8 mouse cellular contexts compared by ENCODE assay signal in genomic region chr7:83891433-83892332, GRCm38 (mm10). TPM values are rescaled to one million over a fixed set of nuclear protein-coding genes. Genes with fewer than 3 reads are reported as not detected.
A peak's percentile ranks its signal among the peaks of the same experiment; 100 is the strongest.
DNase-seq lines count a peak whose midpoint lies in the region; ATAC-seq and TF ChIP-seq lines count a peak whose summit lies in the region.

No protein-coding gene starts in this region.

- DNase-seq in G1E (ENCODE audit: low spot score): peak; percentile 96
- peak; percentile 96 to 97 for DNase-seq in cerebellum, adult 18-20 months
- peak; percentile 100 for DNase-seq in heart, postnatal 36 days
- peak; percentile 95 to 98 for DNase-seq in layer of hippocampus, adult 2 months (ENCODE audit: low spot score in 2 of 2)
- DNase-seq in lung, embryonic 14.5 days: peak; percentile 100
- DNase-seq in thymus, adult 2 months: peak; percentile 100

- peak; percentile 38; the same call in 1 of the 2 replicates for TF ChIP-seq POLR2A in olfactory bulb, adult 2 months (IDR thresholded peaks at IDR 0.05; ENCODE audit: insufficient read depth, low read depth, low read length)
- peak; percentile 80 for TF ChIP-seq POLR2A in thymus, adult 2 months (IDR thresholded peaks at IDR 0.05; ENCODE audit: control insufficient read depth, extremely low read depth, insufficient read depth, low read length, poor library complexity)

- intact Hi-C loops in heart, postnatal 36 days (cut with DNase I): loop anchor here (5.0 kb wide), 1 partner anchor 261 kb away; the partner anchor contains the start of gene Abhd17c

- H3K27me3 ChIP-seq in G1E (ENCODE audit: insufficient read depth, low read length): no peaks in the 10 kb centered on the region
- no peaks in the 10 kb centered on the region for H3K27me3 ChIP-seq in forebrain, embryonic 16.5 days (replicated peaks; ENCODE audit: control insufficient read depth, insufficient read depth, low read length)
- no peaks in the 10 kb centered on the region for H3K27me3 ChIP-seq in lung, embryonic 14.5 days (ENCODE audit: insufficient read depth, low read length)
- no peaks in the 10 kb centered on the region for H3K27me3 ChIP-seq in thymus, adult 2 months (ENCODE audit: control insufficient read depth, insufficient read depth, low read length)

- ATAC-seq in G1E (ENCODE audit: extremely low read depth, insufficient number of reproducible peaks, low FRiP score, poor library complexity, severe bottlenecking): peak; percentile 92
- ATAC-seq in forebrain, embryonic 16.5 days: peak; percentile 97
- ATAC-seq in lung, embryonic 14.5 days (ENCODE audit: insufficient read depth): peak; percentile 97

- WGBS in forebrain, embryonic 16.5 days: 2% methylated on average over 44 of the region's 44 CpGs
- 2% methylated on average over 44 of the region's 44 CpGs for WGBS in lung, embryonic 14.5 days
- 1% methylated on average over 44 of the region's 44 CpGs for WGBS in olfactory bulb, adult 2 months
- 6% methylated on average over 44 of the region's 44 CpGs for WGBS in thymus, adult 2 months

- H3K9ac ChIP-seq in forebrain, embryonic 16.5 days (replicated peaks; ENCODE audit: low read depth, low read length): peak overlapping the region; percentile 90
- peak overlapping the region; percentile 74 for H3K9ac ChIP-seq in lung, embryonic 14.5 days

- no peak for TF ChIP-seq CTCF in G1E (IDR thresholded peaks at IDR 0.05; ENCODE audit: low read depth, low read length)
- peak; percentile 55 for TF ChIP-seq CTCF in layer of hippocampus, adult 2 months (conservative IDR thresholded peaks at IDR 0.05)
- TF ChIP-seq CTCF in lung, embryonic 14.5 days (IDR thresholded peaks at IDR 0.05; ENCODE audit: low read depth): 0 out of 2 replicates have a peak, but pooled peaks have one; percentile 37
- no peak for TF ChIP-seq CTCF in olfactory bulb, adult 2 months (IDR thresholded peaks at IDR 0.05; ENCODE audit: insufficient read depth, low read depth, low read length)
- peak; percentile 8; the same call in 1 of the 2 replicates for TF ChIP-seq CTCF in thymus, adult 2 months (IDR thresholded peaks at IDR 0.05; ENCODE audit: borderline replicate concordance, control insufficient read depth, extremely low read depth, insufficient read depth, low read length, poor library complexity)

- H3K4me3 ChIP-seq in G1E (ENCODE audit: low read depth, low read length): peak overlapping the region; percentile 92
- H3K4me3 ChIP-seq in forebrain, embryonic 16.5 days (replicated peaks; ENCODE audit: low read length): peak overlapping the region; percentile 88
- peak overlapping the region; percentile 90 for H3K4me3 ChIP-seq in layer of hippocampus, adult 2 months
- H3K4me3 ChIP-seq in lung, embryonic 14.5 days (ENCODE audit: low read depth, low read length): peak overlapping the region; percentile 54
- H3K4me3 ChIP-seq in olfactory bulb, adult 2 months (ENCODE audit: insufficient read depth, low read depth, low read length): peak overlapping the region; percentile 75
- H3K4me3 ChIP-seq in thymus, adult 2 months (ENCODE audit: control insufficient read depth, insufficient read depth, low read length): peak overlapping the region; percentile 87

- no peaks in the 10 kb centered on the region for H3K9me3 ChIP-seq in G1E (replicated peaks)
- no peaks in the 10 kb centered on the region for H3K9me3 ChIP-seq in forebrain, embryonic 16.5 days (ENCODE audit: control insufficient read depth, low read length)
- H3K9me3 ChIP-seq in lung, embryonic 14.5 days (ENCODE audit: low read depth, low read length): no peaks in the 10 kb centered on the region; the same call in 1 of the 2 replicates

- H3K4me2 ChIP-seq in forebrain, embryonic 16.5 days (ENCODE audit: low read length): peak overlapping the region; percentile 79
- H3K4me2 ChIP-seq in lung, embryonic 14.5 days: peak overlapping the region; percentile 68

- peaks cover 24% of the 10 kb centered on the region for H3K36me3 ChIP-seq in G1E (replicated peaks)
- peaks cover 4% of the 10 kb centered on the region; the same call in 1 of the 2 replicates for H3K36me3 ChIP-seq in forebrain, embryonic 16.5 days (ENCODE audit: control insufficient read depth, insufficient read depth)
- peaks cover 21% of the 10 kb centered on the region for H3K36me3 ChIP-seq in lung, embryonic 14.5 days (ENCODE audit: insufficient read depth)
- peaks cover 10% of the 10 kb centered on the region; the same call in 1 of the 2 replicates for H3K36me3 ChIP-seq in thymus, adult 2 months (ENCODE audit: control insufficient read depth, insufficient read depth, low read length)

- peaks cover 52% of the 10 kb centered on the region for H3K4me1 ChIP-seq in G1E (ENCODE audit: insufficient read depth, low read depth, low read length)
- peaks cover 16% of the 10 kb centered on the region for H3K4me1 ChIP-seq in forebrain, embryonic 16.5 days (replicated peaks; ENCODE audit: control insufficient read depth, insufficient read depth, low read length)
- H3K4me1 ChIP-seq in lung, embryonic 14.5 days (ENCODE audit: insufficient read depth): peaks cover 15% of the 10 kb centered on the region; the same call in 1 of the 2 replicates
- H3K4me1 ChIP-seq in olfactory bulb, adult 2 months (ENCODE audit: control insufficient read depth, insufficient read depth, low read length): no peaks in the 10 kb centered on the region
- H3K4me1 ChIP-seq in thymus, adult 2 months (replicated peaks; ENCODE audit: control insufficient read depth, insufficient read depth, low read length): peaks cover 4% of the 10 kb centered on the region

- peak overlapping the region; percentile 91 for H3K27ac ChIP-seq in forebrain, embryonic 16.5 days (ENCODE audit: low read length)
- H3K27ac ChIP-seq in layer of hippocampus, adult 2 months: peak overlapping the region; percentile 94
- peak overlapping the region; percentile 91 for H3K27ac ChIP-seq in lung, embryonic 14.5 days (ENCODE audit: low read depth)
- H3K27ac ChIP-seq in olfactory bulb, adult 2 months (ENCODE audit: insufficient read depth, low read depth, low read length): peak overlapping the region; percentile 60
- H3K27ac ChIP-seq in thymus, adult 2 months (ENCODE audit: control insufficient read depth, insufficient read depth, low read length): peak overlapping the region; percentile 59

RNA-seq across cellular contexts. Expression of gene Mesd, which starts 7.4 kb away (rescaled TPM):
- 25.0 and 28.7 TPM in 2 replicates for total RNA-seq in G1E (2014; fragmentation: Nextera tagmentation)
- total RNA-seq in G1E (2017): 33.6 and 41.0 TPM in 2 replicates
- polyA plus RNA-seq in G1E (2012): 20.2 and 68.0 TPM in 2 replicates
- polyA plus RNA-seq in forebrain, embryonic 16.5 days (2015; fragmentation: Nextera tagmentation; extraction: Ambion mirVana): 64.4 and 72.8 TPM in 2 replicates
- total RNA-seq in heart, postnatal 36 days (2021): 10 to 100 TPM; 47.6 to 50.3 TPM
- total RNA-seq in layer of hippocampus, adult 2 months (2021): 10 to 100 TPM; 57.4 to 62.7 TPM
- 111 and 117 TPM in 2 replicates for polyA plus RNA-seq in lung, embryonic 14.5 days (2014; fragmentation: Nextera tagmentation; extraction: Ambion mirVana)
- not detected in 2 replicates for polyA plus RNA-seq in olfactory bulb, adult 2 months (2012; ENCODE audit: insufficient read depth, insufficient read length, low replicate concordance, missing spikeins)
- 12.2 and 14.2 TPM in 2 replicates for polyA plus RNA-seq in thymus, adult 2 months (2012; rRNA removed)

RNA-seq across cellular contexts. Expression of gene Tlnrd1, which starts 7.6 kb away (rescaled TPM):
- 5.7 and 6.9 TPM in 2 replicates for total RNA-seq in G1E (2014; fragmentation: Nextera tagmentation)
- total RNA-seq in G1E (2017): 3.7 and 6.6 TPM in 2 replicates
- polyA plus RNA-seq in G1E (2012): 21.2 and 28.8 TPM in 2 replicates
- polyA plus RNA-seq in forebrain, embryonic 16.5 days (2015; fragmentation: Nextera tagmentation; extraction: Ambion mirVana): 4.7 and 5.4 TPM in 2 replicates
- total RNA-seq in heart, postnatal 36 days (2021): 1 to 10 TPM; 8.5 to 8.8 TPM
- 10 to 100 TPM; 18.1 to 20.9 TPM for total RNA-seq in layer of hippocampus, adult 2 months (2021)
- 24.1 and 29.1 TPM in 2 replicates for polyA plus RNA-seq in lung, embryonic 14.5 days (2014; fragmentation: Nextera tagmentation; extraction: Ambion mirVana)
- 138 TPM in 1 of 2 replicates, not detected in the other for polyA plus RNA-seq in olfactory bulb, adult 2 months (2012; ENCODE audit: insufficient read depth, insufficient read length, low replicate concordance, missing spikeins)
- polyA plus RNA-seq in thymus, adult 2 months (2012; rRNA removed): 24.1 and 30.1 TPM in 2 replicates

Comparison
In these comparisons a context has a peak if more than half of its experiments do, and no peak if none do; other contexts are left out.
1. Peak in every context shown above with its lines: DNase-seq, ATAC-seq, H3K4me3 ChIP-seq and H3K27ac ChIP-seq.
2. CTCF ChIP-seq: peak in layer of hippocampus, adult 2 months (single experiment), lung, embryonic 14.5 days (single experiment) and thymus, adult 2 months (single experiment); none in G1E (single experiment) and olfactory bulb, adult 2 months (single experiment).